Mouse (Mus musculus) megakaryocyte, embryonic 14.5 days (primary cell): ENCODE results near the gene Ube2r2.

Experiments
- FLI1 ChIP-seq: IDR thresholded peaks from 2 replicates; pipeline ENCODE4 v1.6.1; 2012; ENCODE audit warnings: low read length, inconsistent platforms, mixed read lengths
- GATA1 ChIP-seq: IDR thresholded peaks from 3 replicates; pipeline ENCODE4 v1.6.1; 2012; ENCODE audit warnings: mixed read lengths, low read length, inconsistent platforms, borderline replicate concordance

GRCm38 (mm10) chr4:41240916-41241315 lies 105.4 kb downstream of the Ube2r2 start:
- TF ChIP-seq GATA1 (no peak), FLI1 (no peak)
